Mouse (Mus musculus) forebrain, postnatal 0 days (tissue): ENCODE results near the gene Fbxw24. TPM values are rescaled to one million over a fixed set of nuclear protein-coding genes. Genes with fewer than 3 reads are reported as not detected.
"Not testable (repeated sequence)": the region's sequence is repeated elsewhere in the genome, so short reads cannot be mapped to it uniquely, and the experiment has no call there.

Experiments used
- ATAC-seq: fragments of 200-750 bp; cut with Nextera tagmentation; 2 replicates; pipeline ENCODE4 v1.8.0; 2017; ENCODE audit warnings: mild to moderate bottlenecking, moderate library complexity
- DNase-seq: peaks from one replicate; pipeline ENCODE4 v3.0.0-alpha.2; 2015
- H3K27ac ChIP-seq: fragments of 300-500 bp; sonication (generic); 2 replicates; pipeline ENCODE4 v1.5.1; 2014; ENCODE audit warnings: low read depth, mild to moderate bottlenecking, antibody characterized with exemption, low read length, moderate library complexity, mixed read lengths
- H3K27me3 ChIP-seq: fragments of 300-500 bp; sonication (generic); 2 replicates; pipeline ENCODE4 v1.6.1; 2014; ENCODE audit warnings: mild to moderate bottlenecking, low read length, mixed read lengths; ENCODE audit not compliant: insufficient read depth
- H3K36me3 ChIP-seq: fragments of 300-500 bp; sonication (generic); 2 replicates; pipeline ENCODE4 v1.6.1; 2014; ENCODE audit warnings: mild to moderate bottlenecking, moderate library complexity; ENCODE audit not compliant: insufficient read depth
- H3K4me1 ChIP-seq: fragments of 300-500 bp; sonication (generic); 2 replicates; pipeline ENCODE4 v1.6.1; 2014; ENCODE audit warnings: antibody characterized with exemption; ENCODE audit not compliant: insufficient read depth
- H3K4me2 ChIP-seq: fragments of 300-500 bp; sonication (generic); 2 replicates; pipeline ENCODE4 v1.6.1; 2014; ENCODE audit warnings: low read depth, mild to moderate bottlenecking, moderate library complexity
- H3K4me3 ChIP-seq: fragments of 300-500 bp; sonication (generic); 2 replicates; pipeline ENCODE4 v1.5.1; 2014; ENCODE audit warnings: low read depth, low read length, mixed read lengths
- H3K9ac ChIP-seq: fragments of 300-500 bp; sonication (generic); 2 replicates; pipeline ENCODE4 v1.6.1; 2014; ENCODE audit warnings: mild to moderate bottlenecking
- H3K9me3 ChIP-seq: fragments of 300-500 bp; sonication (generic); 2 replicates; pipeline ENCODE4 v1.6.1; 2016; ENCODE audit warnings: low read length
- CTCF ChIP-seq: sonication (generic); IDR thresholded peaks from 2 replicates; pipeline ENCODE4 v1.5.1; 2016; ENCODE audit warnings: antibody characterized with exemption, control low read depth, low read depth
- WGBS: fragments of 180-500 bp; shearing (Covaris S2); extraction: QIAGEN DNeasy Blood & Tissue Kit; methylation state at CpG from one replicate; pipeline ENCODE4 v1.1.7; 2014; 5-methylcytosine and 5-hydroxymethylcytosine counted together
- polyA plus RNA-seq: library from polyadenylated mRNA; unstranded; fragments of >200 nt; fragmentation: Nextera tagmentation; extraction: Ambion mirVana; gene quantifications from 2 replicates; pipeline ENCODE4 v1.2.1, GENCODE M21; 2015
- total RNA-seq: library from RNA; depleted of rRNA; stranded (reverse); fragments of >200 nt; gene quantifications from 2 replicates; pipeline ENCODE4 v1.2.3, GENCODE M21; 2014; rRNA removed

Gene Fbxw24
- 0.19 TPM in 1 of 2 replicates, not detected in the other for total RNA-seq
- not detected in 2 replicates for polyA plus RNA-seq

DNA sequence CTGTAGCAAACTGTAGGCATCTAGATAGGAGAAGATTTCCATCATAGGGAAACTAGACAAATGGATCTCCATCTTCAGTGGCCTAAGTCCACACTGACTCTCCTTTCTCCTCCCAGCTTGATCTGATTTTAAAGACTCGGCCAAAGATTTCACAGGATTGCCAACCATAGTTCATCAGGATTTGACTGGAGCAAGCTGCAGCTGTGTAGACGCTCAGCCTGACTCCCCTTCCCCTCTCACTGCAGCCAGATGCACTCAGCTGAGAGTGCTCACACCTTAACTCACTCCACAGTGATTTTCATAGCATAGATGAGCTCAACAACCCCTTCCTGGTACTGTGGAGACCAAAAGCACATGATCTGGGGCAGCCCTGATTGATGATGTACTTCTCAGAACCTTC lies at the start of gene Fbxw24:
Gene Fbxw24 (minus strand): TSS at position 101 of the 400 bp plus-strand sequence.
- H3K27ac ChIP-seq, H3K27me3 ChIP-seq, H3K4me3 ChIP-seq, DNase-seq, ATAC-seq, H3K4me2 ChIP-seq, H3K4me1 ChIP-seq, H3K36me3 ChIP-seq, H3K9ac ChIP-seq, H3K9me3 ChIP-seq: not testable (repeated sequence)
- WGBS: 85% methylated on average over 2 of the region's 2 CpGs

- not testable (repeated sequence) for H3K9ac ChIP-seq, H3K9me3 ChIP-seq, H3K36me3 ChIP-seq, H3K27me3 ChIP-seq, H3K4me1 ChIP-seq, H3K4me3 ChIP-seq, H3K27ac ChIP-seq, DNase-seq, H3K4me2 ChIP-seq, ATAC-seq
- WGBS: 69% methylated on average over 2 of the region's 2 CpGs
These were observed 38.7 kb upstream of the Fbxw24 start, which contains the start of gene Fbxw25 for GRCm38 (mm10) chr9:109664552-109664951. TSS of gene Fbxw25 (minus strand) at chr9:109664652.

- DNase-seq: peak; percentile 21
- TF ChIP-seq CTCF: peak; percentile 46
- H3K4me2 ChIP-seq, H3K4me1 ChIP-seq, H3K4me3 ChIP-seq, H3K9me3 ChIP-seq, H3K27me3 ChIP-seq, ATAC-seq, H3K36me3 ChIP-seq, H3K27ac ChIP-seq, H3K9ac ChIP-seq: not testable (repeated sequence)
- 35% methylated on average over 5 of the region's 5 CpGs for WGBS
These were observed 19.0 kb downstream of the Fbxw24 start for GRCm38 (mm10) chr9:109606837-109607236.

GRCm38 (mm10) chr9:109602128-109602527 lies 23.7 kb downstream of the Fbxw24 start:
- WGBS: 58% methylated on average over 2 of the region's 2 CpGs
- H3K4me3 ChIP-seq, ATAC-seq, H3K36me3 ChIP-seq, H3K4me2 ChIP-seq, H3K27me3 ChIP-seq, DNase-seq, H3K9me3 ChIP-seq, H3K27ac ChIP-seq, H3K9ac ChIP-seq, H3K4me1 ChIP-seq: not testable (repeated sequence)

DNA sequence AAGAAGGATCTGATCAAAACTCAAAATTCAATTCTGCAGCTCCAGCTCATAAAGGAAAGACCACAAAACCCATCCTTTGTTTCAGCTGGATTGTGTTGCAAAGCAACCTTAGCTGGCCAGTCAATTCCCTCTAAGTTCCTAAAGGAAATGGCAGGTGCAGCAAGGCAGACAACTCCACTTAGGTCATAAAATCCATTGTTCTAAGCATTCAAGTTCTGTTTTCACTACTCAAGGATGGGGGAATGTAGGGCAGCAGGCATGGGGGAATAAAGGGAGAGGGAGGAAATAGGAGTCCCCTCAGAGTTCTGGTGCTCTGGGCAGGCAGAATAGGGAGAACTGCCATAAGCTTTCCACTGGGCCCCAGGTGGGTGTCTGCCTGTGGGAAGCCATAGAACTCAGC lies 28.6 kb downstream of the Fbxw24 start:
- ATAC-seq (no peak), DNase-seq (no peak)
- Histone ChIP-seq H3K27me3 (no peaks in the 10 kb centered on the region), H3K27ac (no peak overlapping the region), H3K4me3 (no peak overlapping the region), H3K9me3 (no peaks in the 10 kb centered on the region), H3K36me3 (no peaks in the 10 kb centered on the region), H3K4me2 (no peak overlapping the region), H3K4me1 (no peaks in the 10 kb centered on the region), H3K9ac (no peak overlapping the region)
- no peak for TF ChIP-seq CTCF

DNA sequence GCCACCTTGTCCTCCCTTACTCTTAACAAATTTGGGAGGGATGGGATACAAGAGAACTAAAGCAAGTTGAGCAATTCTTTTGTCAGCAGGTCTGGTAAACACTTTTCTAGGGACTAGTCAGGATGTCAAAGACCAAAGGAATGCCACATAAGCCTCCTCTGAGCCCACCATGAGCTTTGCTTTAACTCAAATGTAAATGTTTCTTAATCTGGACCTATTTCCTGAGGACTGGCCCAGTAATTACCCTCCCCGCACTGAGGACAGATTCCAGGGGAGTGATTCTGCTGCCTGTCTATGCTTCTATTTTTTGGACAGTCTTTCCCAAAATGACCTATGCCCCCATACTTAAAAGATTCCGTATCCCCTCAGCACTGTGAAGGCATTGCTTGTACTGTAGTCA lies 31.0 kb downstream of the Fbxw24 start:
- Histone ChIP-seq H3K4me1 (no peaks in the 10 kb centered on the region), H3K4me3 (no peak overlapping the region), H3K36me3 (no peaks in the 10 kb centered on the region), H3K27ac (no peak overlapping the region), H3K27me3 (no peaks in the 10 kb centered on the region), H3K9ac (no peak overlapping the region), H3K9me3 (no peaks in the 10 kb centered on the region), H3K4me2 (no peak overlapping the region)
- ATAC-seq (no peak), DNase-seq (no peak)
- TF ChIP-seq CTCF: no peak
- 86% methylated on average over 2 of the region's 2 CpGs for WGBS

DNA sequence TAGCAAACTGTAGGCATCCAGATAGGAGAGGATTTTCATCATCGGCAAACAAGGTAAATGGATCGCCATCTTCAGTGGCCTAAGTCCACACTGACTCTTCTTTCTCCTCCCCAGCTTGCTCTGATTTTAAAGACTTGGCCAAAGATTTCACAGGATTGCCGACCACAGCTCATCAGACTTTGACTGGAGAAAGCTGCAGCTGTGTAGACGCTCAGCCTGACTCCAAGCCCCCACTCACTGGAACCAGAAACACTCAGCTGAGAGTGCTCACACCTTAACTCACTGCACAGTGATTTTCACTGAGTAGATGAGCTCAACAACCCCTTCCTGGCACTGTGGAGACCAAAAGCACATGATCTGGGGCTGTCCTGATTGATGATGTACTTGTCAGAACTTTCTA lies 57.7 kb downstream of the Fbxw24 start, which contains the start of gene Fbxw15:
Gene Fbxw15 (minus strand): TSS at position 101 of the 400 bp plus-strand sequence.
- H3K9me3 ChIP-seq, H3K27ac ChIP-seq, H3K4me1 ChIP-seq, H3K27me3 ChIP-seq, H3K9ac ChIP-seq, H3K36me3 ChIP-seq, DNase-seq, H3K4me3 ChIP-seq, H3K4me2 ChIP-seq, ATAC-seq: not testable (repeated sequence)
- WGBS: 89% methylated on average over 4 of the region's 4 CpGs

DNA sequence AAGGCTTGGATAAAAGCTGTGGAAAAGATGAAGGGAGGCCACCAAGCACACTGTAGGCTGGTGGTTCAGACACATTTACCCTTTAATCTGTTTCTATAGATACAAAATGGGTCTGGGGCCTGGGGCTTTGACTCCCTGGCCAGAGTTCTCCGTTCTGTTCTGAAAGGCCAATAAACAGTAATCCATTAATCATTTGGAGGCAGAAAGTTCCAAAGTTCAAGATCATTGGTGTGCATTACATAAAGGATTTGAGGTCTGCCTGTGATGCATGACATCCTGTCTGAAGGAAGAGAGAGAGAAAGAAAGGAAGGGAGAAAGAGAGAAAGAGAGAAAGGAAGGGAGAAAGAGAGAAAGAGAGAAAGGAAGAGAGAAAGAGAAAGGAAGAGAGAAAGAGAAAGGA lies 60.3 kb downstream of the Fbxw24 start:
- no peak for TF ChIP-seq CTCF
- no peaks in the 10 kb centered on the region for H3K4me1 ChIP-seq
- 82% methylated on average over 1 of the region's 1 CpGs for WGBS

GRCm38 (mm10) chr9:109562106-109562505 lies 63.8 kb downstream of the Fbxw24 start:
- H3K4me1 ChIP-seq, H3K36me3 ChIP-seq, H3K4me2 ChIP-seq, H3K4me3 ChIP-seq, DNase-seq, H3K9ac ChIP-seq, H3K27me3 ChIP-seq, H3K9me3 ChIP-seq, ATAC-seq, H3K27ac ChIP-seq: not testable (repeated sequence)

More for the DNA sequence above, 60.3 kb downstream of the Fbxw24 start:
- Histone ChIP-seq H3K9me3 (no peaks in the 10 kb centered on the region), H3K36me3 (no peaks in the 10 kb centered on the region), H3K27me3 (no peaks in the 10 kb centered on the region), H3K9ac (no peak overlapping the region), H3K4me2 (no peak overlapping the region), H3K27ac (no peak overlapping the region), H3K4me3 (no peak overlapping the region)
- DNase-seq (no peak), ATAC-seq (no peak)
